Mouse (Mus musculus) urinary bladder, adult 18-20 months (tissue): ENCODE measurements around the gene 1700034I23Rik.
"Not testable (repeated sequence)": the region's sequence is repeated elsewhere in the genome, so short reads cannot be mapped to it uniquely, and the experiment has no call there.

ENCODE experiments used
- DNase-seq, 2 experiments: peaks; one replicate each; pipeline ENCODE4 v3.0.0; 2022; ENCODE audit warnings: low spot score in 2 of 2, mixed read lengths in 2 of 2

Gene 1700034I23Rik

DNA sequence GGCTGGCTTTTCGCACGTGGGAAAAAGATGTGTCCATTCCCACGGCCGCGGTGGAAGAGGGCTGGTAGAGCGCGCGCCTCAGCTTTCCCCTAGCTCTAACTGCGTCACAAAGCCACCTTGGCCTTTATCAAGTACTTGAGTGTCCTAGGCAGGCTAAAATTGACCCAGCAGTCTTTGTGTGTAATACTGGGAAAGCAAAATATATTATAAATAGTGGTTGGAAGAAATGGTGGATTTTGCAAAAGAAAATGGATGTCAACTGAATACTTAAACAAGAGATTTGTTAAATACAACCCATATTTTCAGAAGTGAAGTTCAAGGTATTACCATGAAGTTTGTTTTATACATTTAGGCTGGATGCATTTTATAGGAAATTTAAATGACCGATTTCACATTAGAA, at the start of gene 1700034I23Rik:
Gene 1700034I23Rik, minus strand, starts transcription at position 101 of the 400 bp plus-strand sequence.
- not testable (repeated sequence) for DNase-seq

DNA sequence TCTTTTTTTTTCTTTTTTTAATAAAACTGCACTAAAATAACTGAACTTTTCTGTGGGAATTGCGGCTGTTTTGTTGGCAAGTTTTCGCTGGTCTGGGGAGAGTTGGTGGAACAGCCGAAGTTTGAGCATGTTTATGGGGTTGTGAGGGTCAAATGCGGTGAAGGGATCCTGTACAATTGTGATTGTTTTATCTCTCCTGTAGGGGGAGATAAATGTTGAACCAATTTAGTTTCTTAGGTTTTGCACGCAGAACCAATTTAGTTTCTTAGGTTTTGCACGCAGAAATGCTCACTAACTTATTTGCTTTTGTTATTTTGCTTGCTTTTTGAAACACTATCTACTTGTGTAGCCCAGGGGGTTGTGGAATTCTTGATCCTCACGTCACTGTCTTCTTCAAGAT, 49.0 kb upstream of the 1700034I23Rik start:
- DNase-seq: no peak

- DNase-seq: peak; percentile 52 to 77
Observed at GRCm38 (mm10) chr3:40950601-40951201, 48.4 kb upstream of the 1700034I23Rik start.

DNA sequence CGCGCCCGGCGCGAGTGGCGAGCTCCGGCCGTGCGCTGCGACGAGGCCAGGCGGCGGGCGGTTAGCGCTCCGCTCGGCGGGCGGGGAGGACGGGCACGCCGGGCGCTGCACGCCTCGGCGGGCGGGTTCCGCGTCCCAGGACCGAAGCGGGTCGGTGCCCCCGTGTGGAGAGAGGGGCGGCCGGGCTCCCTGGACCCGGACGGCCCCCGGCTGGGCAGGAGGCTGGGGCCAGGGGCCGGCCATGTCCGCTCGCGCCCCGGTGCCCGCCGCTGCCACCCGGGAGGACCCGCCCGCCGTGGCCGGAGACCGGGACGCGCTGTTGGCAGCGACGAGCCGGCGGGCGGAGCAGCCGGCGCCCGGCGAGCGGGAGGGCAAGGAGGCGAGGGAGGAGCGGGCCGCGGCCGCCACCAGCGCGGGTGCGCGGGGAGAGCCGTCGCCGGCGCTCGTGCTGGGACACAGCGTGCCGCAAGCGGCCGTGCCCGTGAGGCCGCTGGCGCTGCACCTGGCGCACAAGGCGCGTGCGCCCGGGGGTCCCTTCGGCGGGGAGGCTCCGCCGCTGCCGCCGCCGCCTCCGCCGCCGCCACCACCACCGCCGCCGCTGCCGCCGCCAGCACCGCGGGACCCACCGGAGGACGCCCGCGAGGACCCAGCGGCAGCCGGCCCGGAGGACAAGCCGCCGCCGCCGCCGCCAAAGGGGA, 47.7 kb upstream of the 1700034I23Rik start:
- peak; percentile 6 to 55 for DNase-seq

DNA sequence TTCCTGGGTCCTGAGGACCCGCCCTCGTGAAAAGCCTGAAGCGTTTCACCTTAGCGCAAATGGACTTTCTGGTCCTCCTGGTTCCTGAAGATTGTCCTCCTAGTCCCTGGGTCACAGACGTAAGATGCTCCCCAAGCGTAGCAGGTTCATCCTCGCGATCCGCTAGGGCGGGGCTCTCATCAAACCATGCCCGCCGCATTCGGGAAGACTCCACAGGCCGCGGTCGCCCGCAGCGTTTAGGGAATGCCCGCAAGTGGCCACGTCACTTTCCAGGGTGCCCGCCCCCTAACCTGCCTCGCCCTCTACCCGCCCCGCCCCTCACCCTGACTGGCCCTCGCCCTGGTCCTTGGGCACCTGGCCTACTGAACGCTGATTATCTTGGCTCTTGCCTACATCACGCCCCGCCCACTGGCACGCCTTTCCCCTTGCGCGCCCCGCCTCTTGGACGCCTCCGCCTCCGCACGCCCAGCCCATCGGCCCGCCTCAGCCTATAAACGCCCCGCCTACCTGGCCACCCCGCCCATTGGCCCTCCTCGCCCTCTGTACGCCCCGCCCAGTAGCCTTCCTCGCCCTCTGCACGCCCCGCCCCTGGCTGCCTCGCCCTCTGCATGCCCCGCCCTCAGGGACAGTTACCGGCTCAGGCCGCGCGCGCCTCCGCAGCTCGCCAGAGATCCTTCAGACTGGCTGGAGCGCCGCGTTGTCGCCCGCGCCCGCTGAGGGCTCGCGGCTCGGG, 47.0 kb upstream of the 1700034I23Rik start, which contains the start of gene Larp1b:
Gene Larp1b, plus strand, starts transcription at position 659 of the 733 bp plus-strand sequence.
- peak; percentile 100 for DNase-seq

DNA sequence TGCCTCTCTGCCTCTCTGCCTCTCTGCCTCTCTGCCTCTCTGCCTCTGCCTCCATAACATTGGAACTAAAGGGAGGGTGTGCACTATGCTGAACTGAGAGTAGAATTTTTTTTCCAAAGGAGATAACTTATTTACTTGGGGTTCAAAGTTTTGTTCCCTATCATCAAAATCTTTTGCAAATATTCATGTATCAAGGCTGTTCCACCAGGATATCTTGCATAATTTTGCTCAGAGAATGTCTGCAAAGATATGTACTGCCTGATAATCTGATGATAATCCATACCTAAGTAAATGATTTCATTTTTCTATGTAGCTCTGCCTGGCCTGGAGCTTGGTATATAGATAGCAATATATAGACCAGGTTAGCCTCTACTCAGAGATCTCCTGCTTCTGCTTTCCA, 36.7 kb upstream of the 1700034I23Rik start:
- no peak for DNase-seq

DNA sequence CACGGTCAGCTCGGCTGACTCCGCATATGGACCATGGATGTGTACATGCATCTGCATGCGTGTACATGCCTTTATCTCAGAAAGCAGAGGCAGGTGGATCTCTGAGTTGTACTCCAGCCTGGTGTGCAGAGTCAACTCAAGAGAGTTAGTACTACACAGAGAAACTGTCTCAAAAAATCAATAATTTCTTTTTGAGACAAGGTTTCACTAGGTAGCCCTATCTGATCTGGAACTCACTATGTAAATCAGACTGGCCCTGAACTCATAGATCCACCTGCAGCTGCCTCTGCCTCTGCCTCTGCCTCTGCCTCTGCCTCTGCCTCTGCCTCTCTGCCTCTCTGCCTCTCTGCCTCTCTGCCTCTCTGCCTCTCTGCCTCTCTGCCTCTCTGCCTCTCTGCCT, 36.2 kb upstream of the 1700034I23Rik start:
- no peak for DNase-seq

DNA sequence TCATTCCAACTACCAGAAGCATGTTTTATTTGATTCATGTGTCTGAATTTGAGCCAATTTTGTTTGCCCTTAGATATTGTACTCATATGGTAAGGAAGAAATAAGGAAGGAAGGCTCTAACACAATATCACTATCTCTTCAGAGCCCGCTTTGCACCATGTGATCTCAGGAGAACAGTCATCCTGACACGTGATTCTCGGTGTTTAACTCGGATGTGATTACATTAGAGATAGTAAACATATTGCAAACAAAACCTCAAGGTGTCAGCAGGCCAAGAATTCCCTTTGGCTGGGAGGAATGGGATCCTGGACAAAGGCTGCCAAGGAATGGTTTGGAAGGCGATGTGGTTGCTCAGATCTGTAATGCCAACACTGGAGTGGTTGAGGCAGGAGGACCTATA, 35.8 kb upstream of the 1700034I23Rik start:
- no peak for DNase-seq

GRCm38 (mm10) chr3:40894336-40894735, 8.0 kb downstream of the 1700034I23Rik start:
- peak; percentile 0 to 4 for DNase-seq

DNA sequence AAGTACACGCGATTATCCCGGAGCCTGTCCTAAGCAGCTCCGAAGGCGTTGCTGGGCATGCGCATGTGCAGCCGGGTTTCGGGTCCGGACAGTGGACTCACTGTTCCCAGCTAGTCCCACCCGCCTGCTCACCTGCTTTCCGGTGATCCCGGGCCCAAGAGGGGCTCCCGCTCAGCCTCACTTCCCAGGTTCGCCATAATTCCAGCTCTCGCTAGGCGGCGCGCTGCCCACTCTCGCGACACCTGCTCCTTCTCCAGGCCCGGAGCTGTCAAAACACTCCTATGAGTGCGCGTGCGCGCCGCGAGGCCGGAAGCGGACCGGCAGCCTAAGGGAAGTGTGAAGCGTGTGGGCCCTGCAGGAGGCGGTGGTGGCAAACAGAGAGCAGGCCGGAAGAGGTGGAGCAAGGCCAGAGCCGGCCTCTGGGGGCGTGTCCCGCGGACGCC, 8.5 kb downstream of the 1700034I23Rik start:
- DNase-seq: peak; percentile 87 to 98

- DNase-seq: not testable (repeated sequence)
Observed at GRCm38 (mm10) chr3:40853123-40853738, 49.1 kb downstream of the 1700034I23Rik start.
